Mouse (Mus musculus) common myeloid progenitor, adult 5-6 weeks (primary cell): Measurements from ENCODE around the gene Jazf1. TPM values are rescaled to one million over a fixed set of nuclear protein-coding genes. Genes with fewer than 3 reads are reported as not detected.

Source experiments
- ATAC-seq: replicated peaks from 2 replicates; pipeline ENCODE4 v1.8.0; 2016; ENCODE audit warnings: low read depth, mild to moderate bottlenecking, moderate TSS enrichment, inconsistent platforms; ENCODE audit not compliant: poor library complexity, severe bottlenecking
- total RNA-seq: library from RNA; stranded (forward); fragments of 200-1000, 187-1606 nt; gene quantifications from 2 replicates; pipeline ENCODE4 v1.2.3, GENCODE M21; 2017

Gene Jazf1
- total RNA-seq, 1 experiment from 2014 or later = not detected

- no peak for ATAC-seq
Observed at GRCm38 (mm10) chr6:52773132-52773531, 295.3 kb downstream of the Jazf1 start.

DNA sequence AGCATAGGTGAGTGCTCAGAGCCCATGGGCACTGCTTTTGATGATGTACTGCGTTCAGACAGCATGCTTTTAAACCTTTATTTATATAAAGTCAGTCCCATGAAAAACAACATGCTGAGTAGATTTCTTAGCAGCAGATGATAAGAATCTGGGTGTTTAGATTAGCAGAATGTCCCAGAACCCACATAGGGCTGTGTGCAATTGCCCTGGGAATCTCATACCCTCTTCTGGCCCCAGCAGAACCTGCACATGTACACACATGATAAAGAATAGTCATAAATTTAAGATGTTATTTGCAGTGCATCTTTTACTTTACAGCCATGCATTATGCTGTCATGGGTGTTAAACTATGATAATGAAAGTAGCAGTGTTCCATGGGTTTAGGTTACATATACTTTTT lies 297.6 kb downstream of the Jazf1 start:
- no peak for ATAC-seq

DNA sequence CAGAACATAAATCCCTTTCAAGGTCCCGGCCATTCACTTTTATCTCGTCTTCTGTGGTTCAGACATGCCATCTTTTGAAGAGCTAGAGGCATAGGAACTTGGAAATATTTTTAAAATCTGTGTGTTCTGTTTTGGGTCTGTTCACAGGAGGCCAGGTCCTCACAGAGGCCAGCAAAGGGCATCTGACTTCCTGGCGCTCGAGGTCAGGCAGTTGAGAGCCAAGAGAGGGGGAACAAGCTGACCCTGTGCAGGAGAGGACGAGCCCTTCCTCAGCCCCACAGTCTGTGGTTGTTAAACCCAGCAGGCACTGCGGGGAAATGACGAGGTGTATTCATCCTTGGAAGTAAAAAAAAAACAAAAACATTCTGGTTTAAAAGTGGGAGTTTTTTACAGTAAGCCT lies 303.2 kb downstream of the Jazf1 start:
- ATAC-seq = no peak

- no peak for ATAC-seq
Observed at GRCm38 (mm10) chr6:52752832-52753231, 315.6 kb downstream of the Jazf1 start.

- no peak for ATAC-seq
Observed at GRCm38 (mm10) chr6:52734630-52735029, 333.8 kb downstream of the Jazf1 start.

- no peak for ATAC-seq
Observed at GRCm38 (mm10) chr6:52730338-52730737, 338.1 kb downstream of the Jazf1 start.

DNA sequence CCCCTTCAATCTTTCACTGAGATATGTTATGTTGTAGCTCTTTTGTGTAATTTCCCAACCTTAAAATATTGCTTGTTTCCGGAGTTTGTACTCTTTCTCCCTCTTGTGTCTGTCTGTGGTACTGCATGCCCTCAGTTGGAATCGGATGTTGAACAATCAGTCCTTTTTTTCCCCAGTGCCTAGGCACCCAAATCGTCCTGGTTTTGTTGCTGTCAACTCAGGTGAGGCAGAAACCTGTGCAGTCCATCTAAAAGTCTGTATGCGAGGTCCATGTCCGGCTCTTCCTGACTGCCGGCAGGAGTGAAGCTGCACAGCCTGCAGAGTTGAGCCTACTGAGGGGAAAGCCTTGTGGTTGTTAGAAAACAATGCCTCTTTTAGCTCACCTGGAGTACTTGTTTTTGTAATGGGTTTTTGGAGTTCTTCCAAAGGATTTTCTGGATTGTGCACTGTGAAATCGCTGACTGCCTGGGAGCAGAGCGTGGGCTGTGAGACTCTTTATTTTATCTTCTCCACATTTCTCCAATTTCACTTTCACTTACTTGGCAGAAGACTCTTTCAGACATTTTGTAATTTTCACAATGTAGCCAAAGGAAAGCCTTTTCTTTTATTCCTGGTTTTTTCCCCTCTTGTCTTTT lies 343.5 kb downstream of the Jazf1 start:
- peak; percentile 71; the same call in 1 of the 2 replicates for ATAC-seq

Other genes with a start within 250 kb of the Jazf1 start
- 0.50 TPM in 1 of 2 replicates, not detected in the other for gene Creb5, start 218.6 kb upstream of the Jazf1 start, total RNA-seq